Mouse (Mus musculus): ENCODE data around the gene A930004D18Rik.

- no peak for TF ChIP-seq CTCF (IDR thresholded peaks at IDR 0.05; ENCODE audit: control insufficient read depth, insufficient read depth, low read length)
- TF ChIP-seq POLR2A (IDR thresholded peaks at IDR 0.05; ENCODE audit: borderline replicate concordance, control insufficient read depth, low read depth, low read length), result no peak
Measured at GRCm38 (mm10) chr2:18019122-18019521, 18.4 kb downstream of the A930004D18Rik start.
